8 mouse cellular contexts compared by ENCODE assay signal in the genomic region with DNA sequence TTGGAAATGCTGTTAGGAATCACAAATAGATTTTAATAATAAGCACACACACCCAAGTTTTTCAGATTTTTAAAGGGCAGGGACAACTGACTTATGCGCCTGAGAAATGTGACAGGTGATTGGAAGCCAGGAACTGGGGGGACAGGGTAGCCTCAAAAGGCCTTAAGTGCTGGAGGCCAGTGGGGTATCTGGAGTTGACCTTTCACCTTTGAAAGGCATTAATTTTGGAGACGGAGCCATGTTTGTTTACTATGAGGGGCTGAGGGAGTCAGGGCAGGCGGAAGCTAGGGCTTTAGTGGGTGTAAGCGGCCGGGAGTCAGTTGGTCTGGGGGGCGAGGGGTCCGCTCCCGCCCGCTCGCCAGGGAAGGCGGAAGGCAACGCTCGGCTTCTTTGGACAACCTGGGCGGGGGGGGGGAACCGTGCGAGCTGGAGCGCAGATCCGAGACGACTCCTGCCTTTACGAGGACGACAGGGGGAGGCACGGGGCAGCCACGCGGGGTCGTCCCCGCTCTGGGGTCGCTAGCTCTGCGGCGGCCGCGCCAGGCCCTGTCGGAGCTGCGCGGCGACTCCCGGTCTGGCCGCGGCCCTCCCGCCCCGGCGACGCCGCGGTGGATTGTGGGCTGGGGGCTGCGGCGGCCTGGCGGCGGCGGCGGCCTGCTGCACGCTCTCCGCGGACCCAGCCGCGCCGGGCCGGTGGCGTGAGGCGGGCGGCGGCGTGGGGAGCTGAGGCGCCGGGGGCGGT. TPM values are rescaled to one million over a fixed set of nuclear protein-coding genes. Genes with fewer than 3 reads are reported as not detected.
DNase-seq lines count a peak whose midpoint lies in the region; ATAC-seq lines count a peak whose summit lies in the region.

No protein-coding gene starts in this region.

- peak overlapping the region; percentile 99 for H3K9ac ChIP-seq in hindbrain, embryonic 12.5 days
- H3K9ac ChIP-seq in liver, embryonic 12.5 days: peak overlapping the region; percentile 97

- H3K4me1 ChIP-seq in hindbrain, embryonic 12.5 days: peaks cover 8% of the 10 kb centered on the region
- peaks cover 16% of the 10 kb centered on the region for H3K4me1 ChIP-seq in liver, embryonic 12.5 days

- H3K36me3 ChIP-seq in hindbrain, embryonic 12.5 days: no peaks in the 10 kb centered on the region
- H3K36me3 ChIP-seq in liver, embryonic 12.5 days: no peaks in the 10 kb centered on the region

- DNase-seq in heart, adult 18-20 months: peak; percentile 48 to 70
- DNase-seq in heart, adult 8-10 months (ENCODE audit: low spot score): no peak
- peak; percentile 68 for DNase-seq in naive thymus-derived CD4-positive, alpha-beta T cell, adult 2 months (ENCODE audit: low read depth)
- peak; percentile 49 for DNase-seq in thymus, postnatal 0 days (ENCODE audit: low spot score)

- peak; percentile 29 for ATAC-seq in activated CD4-positive, CD25-positive, alpha-beta regulatory T cell, adult 4 months
- peak; percentile 59 for ATAC-seq in erythroid progenitor cell, adult 5-6 weeks (replicated peaks; ENCODE audit: low FRiP score, poor library complexity, severe bottlenecking)
- ATAC-seq in hindbrain, embryonic 12.5 days (ENCODE audit: low FRiP score): peak; percentile 93
- ATAC-seq in liver, embryonic 12.5 days: peak; percentile 78

- H3K27me3 ChIP-seq in hindbrain, embryonic 12.5 days: no peaks in the 10 kb centered on the region
- H3K27me3 ChIP-seq in liver, embryonic 12.5 days (replicated peaks): no peaks in the 10 kb centered on the region

- peak overlapping the region; percentile 95 for H3K4me3 ChIP-seq in hindbrain, embryonic 12.5 days
- H3K4me3 ChIP-seq in liver, embryonic 12.5 days: peak overlapping the region; percentile 91

- WGBS in hindbrain, embryonic 12.5 days: 1% methylated on average over 34 of the region's 65 CpGs
- 1% methylated on average over 52 of the region's 65 CpGs for WGBS in liver, embryonic 12.5 days (ENCODE audit: insufficient replicate concordance)

- no peaks in the 10 kb centered on the region for H3K9me3 ChIP-seq in hindbrain, embryonic 12.5 days (replicated peaks)
- no peaks in the 10 kb centered on the region for H3K9me3 ChIP-seq in liver, embryonic 12.5 days (replicated peaks)

- peak overlapping the region; percentile 68 for H3K4me2 ChIP-seq in hindbrain, embryonic 12.5 days (replicated peaks)
- H3K4me2 ChIP-seq in liver, embryonic 12.5 days: peak overlapping the region; percentile 84

- peak overlapping the region; percentile 97 for H3K27ac ChIP-seq in hindbrain, embryonic 12.5 days
- H3K27ac ChIP-seq in liver, embryonic 12.5 days: peak overlapping the region; percentile 93

RNA-seq across cellular contexts. Expression of gene Vps54, which starts 0.6 kb away (rescaled TPM):
- 10 to 100 TPM; 19.2 to 20.2 TPM for total RNA-seq in heart, adult 18-20 months (2021)
- 10 to 100 TPM; 18.5 to 20.4 (median 19.4) TPM for total RNA-seq in heart, adult 8-10 months (2022)
- 10 to 100 TPM; 59.6 to 76.9 TPM for polyA plus RNA-seq in activated CD4-positive, CD25-positive, alpha-beta regulatory T cell, adult 4 months (2017; shearing (Covaris generic))
- total RNA-seq in erythroid progenitor cell, adult 5-6 weeks (2015; ENCODE audit: low replicate concordance): 21.0 and 26.3 TPM in 2 replicates
- 43.3 and 54.2 TPM in 2 replicates for total RNA-seq in erythroid progenitor cell, adult 5-6 weeks (2017; ENCODE audit: low replicate concordance)
- 16.5 and 19.8 TPM in 2 replicates for polyA plus RNA-seq in hindbrain, embryonic 12.5 days (2016; fragmentation: Nextera tagmentation; extraction: Ambion mirVana)
- 9.5 and 9.8 TPM in 2 replicates for polyA plus RNA-seq in liver, embryonic 12.5 days (2016; fragmentation: Nextera tagmentation; extraction: Ambion mirVana)
- polyA plus RNA-seq in thymus, postnatal 0 days (2015; fragmentation: Nextera tagmentation; extraction: Ambion mirVana): 11.0 and 14.9 TPM in 2 replicates

Comparison
In these comparisons a context has a peak if more than half of its experiments do, and no peak if none do; other contexts are left out.
1. ATAC-seq: peak in every context shown above with its lines; median percentile 93 in hindbrain, embryonic 12.5 days; 78 in liver, embryonic 12.5 days; 59 in erythroid progenitor cell, adult 5-6 weeks; 29 in activated CD4-positive, CD25-positive, alpha-beta regulatory T cell, adult 4 months.